Mouse (Mus musculus) neural tube, embryonic 14.5 days (tissue): ENCODE measurements at regions not wholly inside any gene's neighbourhood (a gene's known extent, or its start where the extent isn't known, plus 50 kb on each side); places are given as distances from the start of the nearest gene placed in this dataset.

Experiments used
- ATAC-seq: fragments of 200-750 bp; cut with Nextera tagmentation; 2 replicates; pipeline ENCODE4 v1.8.0; 2017; ENCODE audit warnings: low read depth, mild to moderate bottlenecking, moderate TSS enrichment, moderate library complexity
- H3K27ac ChIP-seq: fragments of 300-500 bp; sonication (generic); 2 replicates; pipeline ENCODE4 v1.5.1; 2014; ENCODE audit warnings: low read depth, mild to moderate bottlenecking, control low read depth, low read length, moderate library complexity, mixed read lengths
- H3K27me3 ChIP-seq: fragments of 300-500 bp; sonication (generic); 2 replicates; pipeline ENCODE4 v1.6.1; 2014; ENCODE audit warnings: low read length; ENCODE audit not compliant: control insufficient read depth, insufficient read depth
- H3K36me3 ChIP-seq: fragments of 300-500 bp; sonication (generic); 2 replicates; pipeline ENCODE4 v1.6.1; 2014; ENCODE audit warnings: low read length, mixed read lengths; ENCODE audit not compliant: control insufficient read depth, insufficient read depth
- H3K4me1 ChIP-seq: fragments of 300-500 bp; sonication (generic); 2 replicates; pipeline ENCODE4 v1.6.1; 2014; ENCODE audit warnings: low read length; ENCODE audit not compliant: control insufficient read depth, insufficient read depth
- H3K4me2 ChIP-seq: fragments of 300-500 bp; sonication (generic); 2 replicates; pipeline ENCODE4 v1.6.1; 2014; ENCODE audit warnings: mild to moderate bottlenecking, low read depth, low read length, control low read depth
- H3K4me3 ChIP-seq: fragments of 300-500 bp; sonication (generic); 2 replicates; pipeline ENCODE4 v1.5.1; 2014; ENCODE audit warnings: low read depth, low read length, control low read depth, mixed read lengths
- H3K9ac ChIP-seq: fragments of 300-500 bp; sonication (generic); replicated peaks from 2 replicates; pipeline ENCODE4 v1.6.1; 2014; ENCODE audit warnings: low read depth, mild to moderate bottlenecking, control low read depth, low read length, mixed read lengths
- H3K9me3 ChIP-seq: fragments of 300-500 bp; sonication (generic); 2 replicates; pipeline ENCODE4 v1.6.1; 2016; ENCODE audit warnings: low read length; ENCODE audit not compliant: control insufficient read depth
- WGBS: fragments of 180-500 bp; shearing (Covaris S2); extraction: QIAGEN DNeasy Blood & Tissue Kit; methylation state at CpG from one replicate; pipeline ENCODE4 v1.1.7; 2014; 5-methylcytosine and 5-hydroxymethylcytosine counted together

- Histone ChIP-seq H3K36me3 (no peaks in the 10 kb centered on the region), H3K9me3 (no peaks in the 10 kb centered on the region), H3K4me2 (peak overlapping the region; percentile 31), H3K4me3 (peak overlapping the region; percentile 9; the same call in 1 of the 2 replicates), H3K27me3 (no peaks in the 10 kb centered on the region), H3K27ac (peak overlapping the region; percentile 10; the same call in 1 of the 2 replicates), H3K9ac (no peak overlapping the region), H3K4me1 (no peaks in the 10 kb centered on the region)
- peak; percentile 88 for ATAC-seq
- 8% methylated on average over 20 of the region's 20 CpGs for WGBS
Observed at GRCm38 (mm10) chr13:63627184-63627893, 53.9 kb upstream of the Ptch1 start.

- Histone ChIP-seq H3K27ac (peak overlapping the region; percentile 10; the same call in 1 of the 2 replicates), H3K36me3 (no peaks in the 10 kb centered on the region), H3K9me3 (no peaks in the 10 kb centered on the region), H3K27me3 (no peaks in the 10 kb centered on the region), H3K4me3 (peak overlapping the region; percentile 9; the same call in 1 of the 2 replicates), H3K4me1 (no peaks in the 10 kb centered on the region), H3K9ac (no peak overlapping the region), H3K4me2 (peak overlapping the region; percentile 31)
- 70% methylated on average over 4 of the region's 4 CpGs for WGBS
- ATAC-seq = peak; percentile 29; the same call in 1 of the 2 replicates
Observed at GRCm38 (mm10) chr13:63627894-63628287, 54.5 kb upstream of the Ptch1 start.

GRCm38 (mm10) chr13:63631771-63632347, 58.5 kb upstream of the Ptch1 start:
- 40% methylated on average over 5 of the region's 5 CpGs for WGBS
- no peak overlapping the region for H3K4me2 ChIP-seq
- no peak overlapping the region for H3K27ac ChIP-seq
- H3K9ac ChIP-seq = no peak overlapping the region
- H3K27me3 ChIP-seq = no peaks in the 10 kb centered on the region
- no peaks in the 10 kb centered on the region for H3K9me3 ChIP-seq
- no peaks in the 10 kb centered on the region for H3K4me1 ChIP-seq
- H3K4me3 ChIP-seq = no peak overlapping the region
- no peak for ATAC-seq
- no peaks in the 10 kb centered on the region for H3K36me3 ChIP-seq

- Histone ChIP-seq H3K9ac (no peak overlapping the region), H3K27ac (no peak overlapping the region), H3K4me1 (no peaks in the 10 kb centered on the region), H3K4me2 (no peak overlapping the region), H3K4me3 (no peak overlapping the region), H3K9me3 (no peaks in the 10 kb centered on the region), H3K27me3 (no peaks in the 10 kb centered on the region), H3K36me3 (no peaks in the 10 kb centered on the region)
- no peak for ATAC-seq
- WGBS = 85% methylated on average over 2 of the region's 2 CpGs
Observed at GRCm38 (mm10) chr13:63634294-63634693, 60.9 kb upstream of the Ptch1 start.

- peak; percentile 77; the same call in 1 of the 2 replicates for ATAC-seq
- Histone ChIP-seq H3K9me3 (no peaks in the 10 kb centered on the region), H3K9ac (no peak overlapping the region), H3K27me3 (no peaks in the 10 kb centered on the region), H3K36me3 (no peaks in the 10 kb centered on the region), H3K4me1 (no peaks in the 10 kb centered on the region), H3K27ac (no peak overlapping the region), H3K4me2 (no peak overlapping the region), H3K4me3 (no peak overlapping the region)
- WGBS = 50% methylated on average over 12 of the region's 12 CpGs
Observed at GRCm38 (mm10) chr13:63641649-63642226, 68.3 kb upstream of the Ptch1 start.

- H3K4me1 ChIP-seq = no peaks in the 10 kb centered on the region
- no peak overlapping the region for H3K9ac ChIP-seq
- no peak overlapping the region for H3K4me3 ChIP-seq
- WGBS = 10% methylated on average over 5 of the region's 5 CpGs
- H3K36me3 ChIP-seq = no peaks in the 10 kb centered on the region
- no peaks in the 10 kb centered on the region for H3K27me3 ChIP-seq
- no peaks in the 10 kb centered on the region for H3K9me3 ChIP-seq
- H3K27ac ChIP-seq = no peak overlapping the region
- peak; percentile 87 for ATAC-seq
- no peak overlapping the region for H3K4me2 ChIP-seq
Observed at GRCm38 (mm10) chr13:63642617-63643016, 69.2 kb upstream of the Ptch1 start.

- Histone ChIP-seq H3K27ac (peak overlapping the region; percentile 29; the same call in 1 of the 2 replicates), H3K4me2 (no peak overlapping the region), H3K9ac (no peak overlapping the region), H3K9me3 (no peaks in the 10 kb centered on the region), H3K4me3 (no peak overlapping the region), H3K27me3 (no peaks in the 10 kb centered on the region), H3K4me1 (no peaks in the 10 kb centered on the region), H3K36me3 (no peaks in the 10 kb centered on the region)
- 57% methylated on average over 2 of the region's 2 CpGs for WGBS
- no peak for ATAC-seq
Observed at GRCm38 (mm10) chr13:63643394-63643793, 70.0 kb upstream of the Ptch1 start.

GRCm38 (mm10) chr13:63644308-63644707, 70.9 kb upstream of the Ptch1 start:
- WGBS = 95% methylated on average over 5 of the region's 5 CpGs

GRCm38 (mm10) chr13:63649058-63649647, 75.8 kb upstream of the Ptch1 start:
- H3K9ac ChIP-seq = no peak overlapping the region
- H3K4me3 ChIP-seq = no peak overlapping the region
- H3K27me3 ChIP-seq = no peaks in the 10 kb centered on the region
- H3K9me3 ChIP-seq = no peaks in the 10 kb centered on the region
- no peak overlapping the region for H3K4me2 ChIP-seq
- WGBS = 94% methylated on average over 3 of the region's 3 CpGs
- H3K27ac ChIP-seq = no peak overlapping the region
- ATAC-seq = no peak
- H3K36me3 ChIP-seq = no peaks in the 10 kb centered on the region
- H3K4me1 ChIP-seq = no peaks in the 10 kb centered on the region

More at GRCm38 (mm10) chr13:63644308-63644707, 70.9 kb upstream of the Ptch1 start:
- Histone ChIP-seq H3K4me2 (no peak overlapping the region), H3K27ac (no peak overlapping the region), H3K36me3 (no peaks in the 10 kb centered on the region), H3K4me1 (no peaks in the 10 kb centered on the region), H3K9me3 (no peaks in the 10 kb centered on the region), H3K9ac (no peak overlapping the region), H3K27me3 (no peaks in the 10 kb centered on the region), H3K4me3 (no peak overlapping the region)
- ATAC-seq = no peak
